Mouse (Mus musculus) embryonic facial prominence, embryonic 14.5 days (tissue): ENCODE measurements at regions not wholly inside any gene's neighbourhood (a gene's known extent, or its start where the extent isn't known, plus 50 kb on each side); places are given as distances from the start of the nearest gene placed in this dataset.

Experiments
- ATAC-seq: fragments of 200-750 bp; cut with Nextera tagmentation; 2 replicates; pipeline ENCODE4 v1.8.0; 2017; ENCODE audit warnings: low read depth, moderate number of reproducible peaks, moderate TSS enrichment
- DNase-seq: peaks from one replicate; pipeline ENCODE4 v3.0.0-alpha.2; 2015; ENCODE audit warnings: low spot score
- H3K27ac ChIP-seq: fragments of 300-500 bp; sonication (generic); replicated peaks from 2 replicates; pipeline ENCODE4 v1.5.1; 2014; ENCODE audit warnings: low read depth, mild to moderate bottlenecking, low read length, moderate library complexity
- H3K27me3 ChIP-seq: fragments of 300-500 bp; sonication (generic); replicated peaks from 2 replicates; pipeline ENCODE4 v1.6.1; 2014; ENCODE audit warnings: low read length; ENCODE audit not compliant: control insufficient read depth, insufficient read depth
- H3K36me3 ChIP-seq: fragments of 300-500 bp; sonication (generic); 2 replicates; pipeline ENCODE4 v1.6.1; 2014; ENCODE audit warnings: low read length, mixed read lengths; ENCODE audit not compliant: control insufficient read depth, insufficient read depth
- H3K4me1 ChIP-seq: fragments of 300-500 bp; sonication (generic); 2 replicates; pipeline ENCODE4 v1.6.1; 2014; ENCODE audit warnings: antibody characterized with exemption, low read length; ENCODE audit not compliant: control insufficient read depth, insufficient read depth
- H3K4me2 ChIP-seq: fragments of 300-500 bp; sonication (generic); 2 replicates; pipeline ENCODE4 v1.6.1; 2014; ENCODE audit warnings: low read depth, mild to moderate bottlenecking, low read length, moderate library complexity, mixed read lengths
- H3K4me3 ChIP-seq: fragments of 300-500 bp; sonication (generic); 2 replicates; pipeline ENCODE4 v1.5.1; 2014; ENCODE audit warnings: low read depth, mild to moderate bottlenecking, low read length
- H3K9ac ChIP-seq: fragments of 300-500 bp; sonication (generic); 2 replicates; pipeline ENCODE4 v1.6.1; 2014; ENCODE audit warnings: low read depth, mild to moderate bottlenecking, low read length, moderate library complexity, mixed read lengths
- H3K9me3 ChIP-seq: fragments of 300-500 bp; sonication (generic); 2 replicates; pipeline ENCODE4 v1.6.1; 2016; ENCODE audit warnings: low read length; ENCODE audit not compliant: control insufficient read depth
- WGBS: fragments of 180-500 bp; shearing (Covaris S2); extraction: QIAGEN DNeasy Blood & Tissue Kit; methylation state at CpG from one replicate; pipeline ENCODE4 v1.1.7; 2014; 5-methylcytosine and 5-hydroxymethylcytosine counted together

DNA sequence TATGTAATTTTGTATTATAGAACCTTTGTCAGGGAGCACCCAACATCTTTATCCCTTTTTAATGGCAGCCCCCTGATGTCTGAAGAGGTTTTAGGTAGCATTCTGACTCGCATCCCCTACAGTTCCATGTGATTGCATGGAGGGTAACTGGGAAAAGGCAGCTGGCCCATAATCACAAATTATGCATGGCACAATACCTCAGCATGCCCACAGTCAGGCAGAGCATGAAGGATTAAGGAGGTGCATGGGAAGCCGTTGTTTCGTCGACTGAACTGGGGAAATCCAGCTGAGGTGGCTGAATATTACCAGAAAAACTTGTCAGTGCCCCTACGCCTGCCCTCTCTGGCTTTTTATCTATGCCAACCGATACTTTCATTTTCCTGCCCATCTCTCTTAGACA, 272.8 kb upstream of the Nbea start:
- H3K4me2 ChIP-seq: no peak overlapping the region
- H3K9me3 ChIP-seq: no peaks in the 10 kb centered on the region
- no peaks in the 10 kb centered on the region for H3K36me3 ChIP-seq
- H3K4me1 ChIP-seq: no peaks in the 10 kb centered on the region
- H3K27me3 ChIP-seq: no peaks in the 10 kb centered on the region
- no peak for ATAC-seq
- H3K27ac ChIP-seq: no peak overlapping the region
- DNase-seq: no peak
- WGBS: 77% methylated on average over 6 of the region's 6 CpGs
- H3K4me3 ChIP-seq: no peak overlapping the region
- H3K9ac ChIP-seq: no peak overlapping the region

- Histone ChIP-seq H3K9ac (no peak overlapping the region), H3K4me3 (no peak overlapping the region), H3K27ac (peak overlapping the region; percentile 21), H3K4me1 (peaks cover 12% of the 10 kb centered on the region), H3K36me3 (no peaks in the 10 kb centered on the region), H3K4me2 (no peak overlapping the region), H3K27me3 (no peaks in the 10 kb centered on the region), H3K9me3 (no peaks in the 10 kb centered on the region)
- WGBS: 63% methylated on average over 5 of the region's 5 CpGs
- DNase-seq: peak; percentile 46
- peak; percentile 31; the same call in 1 of the 2 replicates for ATAC-seq
These were observed 255.4 kb upstream of the Nbea start for GRCm38 (mm10) chr3:56438900-56439299.

DNA sequence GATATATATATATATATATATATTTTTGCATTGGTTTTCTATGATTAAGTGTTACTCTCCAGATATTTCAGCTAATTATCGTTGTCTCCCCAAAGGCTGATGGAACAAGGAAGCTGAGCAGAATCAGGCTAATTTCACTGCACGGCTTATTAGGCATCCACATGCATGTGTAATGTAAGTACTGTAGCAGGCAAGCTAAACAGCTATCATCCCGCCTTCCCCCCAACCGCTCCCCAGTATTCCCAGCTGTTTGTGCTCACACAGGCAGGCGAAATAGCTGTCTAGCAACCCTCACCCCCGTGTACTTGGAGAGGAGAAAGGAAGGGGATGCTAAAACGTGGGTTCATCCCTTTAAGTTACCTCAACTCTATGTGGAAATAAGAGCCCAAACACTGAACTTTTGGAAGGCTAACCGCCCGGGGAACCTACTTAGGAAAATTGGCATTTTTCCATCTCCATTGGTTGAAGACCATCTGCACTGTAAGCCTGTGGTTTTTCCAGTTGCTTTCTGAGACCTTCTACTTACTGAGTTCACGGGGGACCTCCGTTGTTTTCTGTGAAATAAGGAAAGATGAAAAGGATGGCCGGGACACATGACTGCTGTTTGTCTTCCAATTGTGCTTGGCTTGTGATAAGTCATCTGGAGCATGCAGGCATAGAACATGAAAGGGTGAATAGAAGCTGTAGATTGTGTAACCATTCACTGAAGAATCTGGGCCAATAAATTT, 254.7 kb upstream of the Nbea start:
- ATAC-seq (peak; percentile 77), DNase-seq (peak; percentile 83)
- Histone ChIP-seq H3K27me3 (no peaks in the 10 kb centered on the region), H3K4me1 (peaks cover 12% of the 10 kb centered on the region), H3K9ac (no peak overlapping the region), H3K27ac (peak overlapping the region; percentile 21), H3K4me2 (no peak overlapping the region), H3K4me3 (no peak overlapping the region), H3K9me3 (no peaks in the 10 kb centered on the region), H3K36me3 (no peaks in the 10 kb centered on the region)
- 33% methylated on average over 12 of the region's 12 CpGs for WGBS

DNA sequence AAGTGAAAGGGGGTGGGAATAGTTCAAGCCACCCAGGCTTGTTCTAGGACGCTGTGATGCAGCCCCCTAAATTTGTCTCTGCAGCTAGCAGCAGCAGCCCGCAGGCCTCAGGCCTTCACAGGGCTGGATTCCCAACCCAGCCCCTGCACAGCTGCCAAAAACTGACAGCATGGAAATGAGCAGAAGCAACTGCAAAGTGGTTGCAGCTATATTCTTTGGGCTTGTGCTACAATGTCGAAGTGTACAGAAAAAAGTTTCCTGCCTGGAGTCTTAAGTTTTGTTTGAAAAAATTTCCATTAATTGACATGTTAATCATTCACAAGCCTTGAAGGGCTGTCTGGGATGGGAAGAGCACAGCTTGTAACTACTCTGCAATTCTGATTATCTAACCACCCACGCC, 253.6 kb upstream of the Nbea start:
- H3K9me3 ChIP-seq: no peaks in the 10 kb centered on the region
- no peak overlapping the region for H3K9ac ChIP-seq
- no peaks in the 10 kb centered on the region for H3K27me3 ChIP-seq
- peak overlapping the region; percentile 35; the same call in 1 of the 2 replicates for H3K27ac ChIP-seq
- peaks cover 12% of the 10 kb centered on the region for H3K4me1 ChIP-seq
- 29% methylated on average over 4 of the region's 4 CpGs for WGBS
- H3K4me2 ChIP-seq: no peak overlapping the region
- peak; percentile 90 for DNase-seq
- no peak overlapping the region for H3K4me3 ChIP-seq
- ATAC-seq: 0 out of 2 replicates have a peak, but pooled peaks have one; percentile 51
- no peaks in the 10 kb centered on the region for H3K36me3 ChIP-seq

DNA sequence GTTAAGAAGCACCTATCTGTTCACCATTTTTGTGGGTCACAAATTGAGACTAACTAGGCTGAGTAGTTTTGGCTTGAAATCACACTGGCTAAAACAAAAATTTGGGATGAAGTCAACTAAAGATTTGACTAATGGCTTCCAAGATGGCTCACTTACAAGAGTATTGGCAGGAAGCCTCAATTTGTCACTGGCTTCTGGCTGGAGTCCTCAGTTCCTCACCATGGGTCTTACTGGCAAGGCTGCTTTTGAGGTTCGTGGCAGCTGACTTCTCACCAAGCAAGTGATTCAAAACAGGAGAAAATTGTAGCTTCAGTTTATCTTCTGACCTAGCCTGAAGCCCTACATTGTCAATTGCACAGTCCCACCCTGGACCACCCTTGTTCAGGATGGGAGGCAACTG, 250.0 kb upstream of the Nbea start:
- Histone ChIP-seq H3K27ac (no peak overlapping the region), H3K9me3 (no peaks in the 10 kb centered on the region), H3K4me2 (no peak overlapping the region), H3K9ac (no peak overlapping the region), H3K27me3 (no peaks in the 10 kb centered on the region), H3K36me3 (no peaks in the 10 kb centered on the region), H3K4me1 (peaks cover 6% of the 10 kb centered on the region), H3K4me3 (no peak overlapping the region)
- peak; percentile 15 for DNase-seq
- no peak for ATAC-seq
- WGBS: 90% methylated on average over 1 of the region's 1 CpGs

GRCm38 (mm10) chr3:56427201-56427600, 243.7 kb upstream of the Nbea start:
- H3K27me3 ChIP-seq: no peaks in the 10 kb centered on the region
- no peak overlapping the region for H3K27ac ChIP-seq
- H3K36me3 ChIP-seq: no peaks in the 10 kb centered on the region
- 81% methylated on average over 1 of the region's 1 CpGs for WGBS
- no peak overlapping the region for H3K4me3 ChIP-seq
- DNase-seq (peak; percentile 11), ATAC-seq (no peak)
- H3K4me2 ChIP-seq: no peak overlapping the region
- no peaks in the 10 kb centered on the region for H3K9me3 ChIP-seq
- H3K9ac ChIP-seq: no peak overlapping the region
- no peaks in the 10 kb centered on the region for H3K4me1 ChIP-seq

- Histone ChIP-seq H3K9me3 (no peaks in the 10 kb centered on the region), H3K27ac (no peak overlapping the region), H3K4me3 (no peak overlapping the region), H3K36me3 (no peaks in the 10 kb centered on the region), H3K9ac (no peak overlapping the region), H3K4me2 (no peak overlapping the region), H3K4me1 (no peaks in the 10 kb centered on the region), H3K27me3 (no peaks in the 10 kb centered on the region)
- 76% methylated on average over 4 of the region's 4 CpGs for WGBS
- no peak for ATAC-seq
- no peak for DNase-seq
These were observed 214.5 kb upstream of the Nbea start for GRCm38 (mm10) chr3:56397851-56398496.

DNA sequence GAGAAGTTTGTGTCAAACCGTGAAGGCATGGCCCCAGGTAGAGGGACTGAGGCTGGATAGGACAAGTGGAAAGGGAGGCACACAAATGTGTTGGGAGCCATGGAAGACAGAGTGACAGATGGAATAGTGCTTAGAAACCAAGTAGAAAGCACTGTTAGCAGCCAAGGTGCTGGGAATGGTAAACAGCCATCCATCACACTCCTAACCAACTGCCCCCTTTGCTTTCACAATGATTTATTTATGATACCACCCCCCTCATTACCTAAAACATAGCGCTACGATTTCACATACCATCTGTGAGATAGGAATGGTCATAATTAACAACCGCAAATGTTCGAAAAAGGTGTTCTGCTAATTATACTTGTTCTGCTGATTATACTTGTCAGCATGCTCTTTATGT, 209.6 kb upstream of the Nbea start:
- Histone ChIP-seq H3K9me3 (no peaks in the 10 kb centered on the region), H3K4me1 (no peaks in the 10 kb centered on the region), H3K27ac (no peak overlapping the region), H3K27me3 (no peaks in the 10 kb centered on the region), H3K4me3 (no peak overlapping the region), H3K36me3 (no peaks in the 10 kb centered on the region), H3K4me2 (no peak overlapping the region), H3K9ac (no peak overlapping the region)
- no peak for DNase-seq
- WGBS: 79% methylated on average over 5 of the region's 5 CpGs
- no peak for ATAC-seq

DNA sequence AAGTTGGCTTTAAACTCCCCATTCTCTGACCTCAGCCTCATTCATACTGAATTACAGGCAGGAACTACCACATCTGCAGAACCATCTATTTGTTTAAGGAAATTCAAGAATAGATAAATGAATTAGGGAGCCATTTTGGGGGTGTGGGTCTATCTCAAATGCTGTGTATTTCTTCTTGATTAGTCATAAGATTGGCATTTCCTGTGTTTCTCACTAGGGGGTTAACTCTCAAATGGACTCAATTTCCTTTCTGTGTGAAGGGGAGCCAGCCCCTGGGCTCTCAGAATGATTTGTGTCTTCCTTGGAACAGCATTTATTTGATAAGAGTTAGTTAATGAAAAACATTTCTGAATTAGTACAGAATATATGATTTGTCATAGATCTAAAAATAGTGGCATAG, 196.8 kb upstream of the Nbea start:
- H3K4me3 ChIP-seq: no peak overlapping the region
- no peaks in the 10 kb centered on the region for H3K36me3 ChIP-seq
- H3K4me2 ChIP-seq: no peak overlapping the region
- no peaks in the 10 kb centered on the region for H3K27me3 ChIP-seq
- H3K9me3 ChIP-seq: 0 out of 2 replicates have a peak, but pooled peaks cover 4% of the 10 kb centered on the region
- H3K9ac ChIP-seq: no peak overlapping the region
- ATAC-seq (no peak), DNase-seq (no peak)
- H3K27ac ChIP-seq: no peak overlapping the region
- H3K4me1 ChIP-seq: no peaks in the 10 kb centered on the region
